Mouse (Mus musculus) gastrocnemius, postnatal 14 days (tissue): Measurements from ENCODE around the gene Ly9. TPM values are rescaled to one million over a fixed set of nuclear protein-coding genes. Genes with fewer than 3 reads are reported as not detected.

Experiments used
- DNase-seq: peaks from one replicate; pipeline ENCODE4 v3.0.0; 2021; ENCODE audit warnings: mixed read lengths
- intact Hi-C: fragments of 180-260 bp; cut with DNase I; formaldehyde crosslinking; loops from one replicate; pipeline ENCODE4 v1.15.1; 2025; ENCODE audit warnings: low total_unique reads
- total RNA-seq, 2 experiments: library from RNA; stranded (reverse); gene quantifications; 2 replicates each; pipeline ENCODE4 v1.2.3; 2021

The Ly9 gene
- total RNA-seq, 2 experiments from 2014 or later, result 0.11 to 0.21 TPM

- intact Hi-C loops, result no loop called here
- DNase-seq, result no peak
These were observed 554 bp downstream of the Ly9 start for GRCm38 (mm10) chr1:171606656-171607055.

DNA sequence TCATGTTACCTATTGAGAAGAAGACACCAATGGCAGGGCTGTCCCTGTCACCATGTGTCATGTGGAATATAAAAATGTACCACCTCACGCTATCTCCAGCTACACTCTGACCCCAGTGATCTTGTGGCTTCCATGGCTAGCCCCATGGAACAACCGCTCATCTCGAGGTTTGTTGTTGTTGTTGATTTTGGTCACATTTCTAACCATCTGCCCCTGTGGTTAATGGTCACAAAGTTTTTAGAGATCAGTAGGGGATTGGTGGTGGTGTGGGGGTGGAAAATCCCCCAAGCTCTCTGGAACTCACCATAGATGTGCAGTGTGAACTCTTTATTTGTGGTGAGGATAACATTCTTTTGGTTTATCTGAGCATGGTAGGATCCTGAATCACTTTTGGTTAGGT is 2.5 kb downstream of the Ly9 start:
- no peak for DNase-seq
- intact Hi-C loops, result no loop called here

GRCm38 (mm10) chr1:171584584-171584983 is 22.6 kb downstream of the Ly9 start:
- DNase-seq, result no peak
- intact Hi-C loops, result no loop called here

GRCm38 (mm10) chr1:171577168-171577567 is 30.0 kb downstream of the Ly9 start:
- no peak for DNase-seq
- intact Hi-C loops, result no loop called here

DNA sequence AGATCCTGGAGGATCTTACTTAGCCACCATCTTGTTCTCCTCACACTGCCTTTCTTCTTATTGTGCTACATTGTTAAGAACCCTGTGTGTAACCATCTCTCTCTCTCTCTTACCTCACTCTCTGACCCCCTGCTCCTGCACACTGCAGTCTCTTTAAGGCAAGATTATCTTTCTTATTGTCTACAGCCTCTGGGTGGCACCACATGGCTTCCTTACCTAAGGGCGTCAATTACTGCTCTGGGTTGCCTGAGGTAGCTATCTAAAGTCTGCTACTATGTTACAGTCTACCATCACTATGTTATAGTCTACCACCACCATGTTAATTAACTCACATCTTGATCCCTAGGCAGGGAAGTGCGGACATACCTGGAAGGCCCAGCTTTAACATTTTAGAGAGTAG is 38.8 kb downstream of the Ly9 start:
- intact Hi-C loops, result loop anchor here (10.0 kb wide), 1 partner anchor 184 kb away; the partner anchor contains the start of gene Arhgap30
- no peak for DNase-seq

DNA sequence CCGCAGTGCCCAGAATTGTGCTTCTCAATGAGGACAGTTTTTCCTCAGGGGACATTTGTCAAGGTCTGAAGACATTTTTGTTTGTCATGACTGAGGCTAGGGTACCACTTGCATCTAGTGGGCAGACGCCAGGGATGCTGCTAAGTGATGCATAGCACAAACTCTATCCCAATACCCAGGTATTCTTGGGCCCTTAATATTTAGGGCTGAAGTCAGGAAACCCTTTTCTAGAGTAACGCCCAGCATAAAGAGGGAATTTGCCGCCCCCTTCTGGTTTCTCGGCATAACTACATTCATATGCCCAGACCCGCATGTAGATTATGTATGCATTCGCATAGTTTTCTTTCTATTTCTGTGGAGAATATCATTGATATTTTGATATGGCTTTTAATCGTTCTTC is 40.4 kb downstream of the Ly9 start:
- intact Hi-C loops, result loop anchor here (10.0 kb wide), 1 partner anchor 182 kb away; the partner anchor contains the start of gene Arhgap30
- DNase-seq, result peak; percentile 22

DNA sequence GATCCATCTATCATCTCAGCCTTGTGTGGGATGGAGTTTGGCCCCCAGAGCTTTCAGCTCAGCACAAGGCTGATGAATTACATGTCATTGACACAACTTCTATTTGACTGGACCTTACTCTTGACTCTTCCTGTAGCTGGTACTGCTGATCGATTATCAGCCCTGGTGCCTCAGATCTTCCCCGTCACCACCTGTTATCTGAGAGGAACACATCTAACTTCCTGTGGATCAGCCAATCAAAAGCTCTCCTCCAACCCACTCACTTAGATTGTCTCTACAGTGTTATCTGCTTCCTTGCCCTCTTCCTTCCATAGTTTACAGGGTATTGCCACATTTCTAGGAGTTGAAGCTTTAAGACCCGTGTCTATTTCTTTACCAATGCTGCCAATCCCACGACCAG is 41.3 kb downstream of the Ly9 start:
- DNase-seq, result no peak
- intact Hi-C loops, result loop anchor here (10.0 kb wide), 1 partner anchor 181 kb away; the partner anchor contains the start of gene Arhgap30

GRCm38 (mm10) chr1:171564247-171564646 is 43.0 kb downstream of the Ly9 start:
- intact Hi-C loops, result loop anchor here (5.0 to 10.0 kb wide), 2 partner anchors 52 to 179 kb away; partner anchors contain the start of gene Arhgap30
- no peak for DNase-seq

DNA sequence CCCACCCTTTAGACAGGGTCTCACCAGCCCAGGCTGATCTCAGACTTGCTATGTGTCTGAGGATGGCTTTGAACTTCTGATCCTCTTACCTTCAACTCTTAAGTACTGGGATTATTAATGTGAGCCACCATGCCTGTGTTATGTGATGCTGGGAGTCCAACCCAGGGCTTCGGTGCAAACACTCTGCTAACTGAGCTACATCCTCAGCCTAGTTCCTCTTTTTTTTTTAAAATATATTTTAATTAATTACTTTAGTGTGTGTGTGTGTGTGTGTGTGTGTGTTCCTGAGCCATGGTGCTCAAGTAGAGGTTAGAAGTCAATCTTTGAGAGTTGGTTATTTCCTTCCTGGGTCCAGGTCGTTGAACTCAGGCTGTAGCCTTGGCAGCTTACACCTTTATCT is 44.2 kb downstream of the Ly9 start:
- no peak for DNase-seq
- intact Hi-C loops, result loop anchor here (5.0 to 10.0 kb wide), 2 partner anchors 51 to 178 kb away; partner anchors contain the start of gene Arhgap30

- intact Hi-C loops, result loop anchor here (5.0 to 10.0 kb wide), 2 partner anchors 49 to 177 kb away; partner anchors contain the start of gene Arhgap30
These were observed 45.5 kb downstream of the Ly9 start for GRCm38 (mm10) chr1:171561639-171562225.

DNA sequence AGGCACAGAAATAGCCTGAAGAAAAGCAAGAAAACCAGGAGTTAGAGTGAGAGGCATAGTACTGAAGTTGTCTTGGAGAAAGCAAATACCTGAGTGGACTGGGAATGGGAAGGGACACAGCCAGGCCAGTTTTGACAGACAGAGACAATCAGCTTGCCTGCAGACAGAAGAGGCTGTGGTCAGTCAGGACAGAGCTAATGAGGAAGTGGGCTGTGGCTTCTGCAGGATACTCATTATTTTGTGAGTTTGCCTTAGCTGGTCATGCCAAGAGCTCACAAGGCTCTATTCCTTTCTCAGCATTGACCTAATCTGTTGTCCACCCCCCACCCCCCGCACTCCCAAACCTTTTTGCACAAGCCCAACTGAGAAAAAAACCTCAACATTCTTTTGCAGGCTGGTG is 46.0 kb downstream of the Ly9 start:
- intact Hi-C loops, result loop anchor here (5.0 to 10.0 kb wide), 2 partner anchors 49 to 176 kb away; partner anchors contain the start of gene Arhgap30
- no peak for DNase-seq

More at GRCm38 (mm10) chr1:171561639-171562225, 45.5 kb downstream of the Ly9 start:
- no peak for DNase-seq

- DNase-seq, result no peak
- intact Hi-C loops, result loop anchor here (5.0 to 10.0 kb wide), 2 partner anchors 48 to 175 kb away; partner anchors contain the start of gene Arhgap30
These were observed 46.9 kb downstream of the Ly9 start for GRCm38 (mm10) chr1:171560262-171560661.

DNA sequence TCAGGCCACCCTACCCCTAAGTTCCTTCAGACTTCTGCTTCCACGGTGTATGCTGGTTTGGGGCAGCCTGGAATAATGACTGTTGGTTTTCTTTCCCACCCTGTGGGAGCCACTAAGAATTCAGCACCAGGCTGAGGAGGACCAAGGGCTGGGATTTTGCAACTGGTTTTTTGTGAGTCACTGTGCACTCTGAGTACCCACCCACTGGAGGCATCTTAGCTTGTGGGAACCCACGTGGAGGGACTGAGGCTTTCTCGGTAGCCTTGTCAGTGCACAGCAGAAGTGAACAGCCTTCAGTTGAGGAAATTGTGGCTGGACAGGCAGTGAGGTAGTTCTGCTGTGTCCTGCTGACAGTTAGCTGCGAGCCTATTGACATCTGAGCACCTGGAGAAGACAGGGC is 48.3 kb downstream of the Ly9 start, which contains the start of gene Cd244a:
Gene Cd244a, plus strand, starts transcription at position 296 of the 400 bp plus-strand sequence.
- DNase-seq, result no peak
- intact Hi-C loops, result no loop called here

DNA sequence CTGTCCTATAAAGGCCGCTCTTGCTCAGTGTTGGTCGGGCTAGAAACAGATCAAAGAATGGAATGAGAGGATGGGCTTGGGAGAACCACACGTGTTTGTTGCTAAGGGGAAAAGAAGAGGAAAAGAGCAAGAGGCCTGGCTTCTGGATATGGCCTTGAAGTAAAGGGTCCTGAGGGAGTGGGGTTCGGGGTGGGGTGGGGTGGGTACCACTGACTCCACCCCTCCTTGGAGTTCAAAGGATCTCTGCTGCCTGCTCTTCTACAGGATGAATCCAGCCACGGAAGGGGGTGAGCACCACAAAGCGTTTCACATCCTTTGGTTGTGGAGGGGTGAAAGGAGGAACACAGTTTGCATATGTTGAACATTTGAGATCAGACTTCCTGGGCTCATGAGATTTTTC is 48.8 kb downstream of the Ly9 start:
- no peak for DNase-seq
- intact Hi-C loops, result no loop called here

DNA sequence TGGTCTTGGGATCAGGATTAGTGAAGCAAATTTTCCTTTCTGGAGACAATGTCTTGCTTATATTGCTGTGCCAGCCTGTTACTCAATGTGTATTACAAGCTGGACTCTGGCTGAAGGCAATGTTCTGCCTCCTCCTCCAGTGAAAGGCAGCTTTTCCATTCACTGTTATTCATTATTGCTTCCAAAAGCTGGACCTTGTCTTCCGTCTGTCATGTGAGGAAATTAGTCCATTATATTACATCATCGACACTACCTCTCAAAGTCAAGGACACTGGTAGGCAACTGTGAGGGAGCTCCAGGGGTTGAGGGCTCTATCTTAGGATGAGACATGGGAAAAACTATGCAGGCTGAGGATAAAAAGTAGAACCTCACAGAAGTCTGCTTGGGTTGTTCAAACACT is 50.8 kb downstream of the Ly9 start:
- intact Hi-C loops, result no loop called here
- DNase-seq, result no peak

DNA sequence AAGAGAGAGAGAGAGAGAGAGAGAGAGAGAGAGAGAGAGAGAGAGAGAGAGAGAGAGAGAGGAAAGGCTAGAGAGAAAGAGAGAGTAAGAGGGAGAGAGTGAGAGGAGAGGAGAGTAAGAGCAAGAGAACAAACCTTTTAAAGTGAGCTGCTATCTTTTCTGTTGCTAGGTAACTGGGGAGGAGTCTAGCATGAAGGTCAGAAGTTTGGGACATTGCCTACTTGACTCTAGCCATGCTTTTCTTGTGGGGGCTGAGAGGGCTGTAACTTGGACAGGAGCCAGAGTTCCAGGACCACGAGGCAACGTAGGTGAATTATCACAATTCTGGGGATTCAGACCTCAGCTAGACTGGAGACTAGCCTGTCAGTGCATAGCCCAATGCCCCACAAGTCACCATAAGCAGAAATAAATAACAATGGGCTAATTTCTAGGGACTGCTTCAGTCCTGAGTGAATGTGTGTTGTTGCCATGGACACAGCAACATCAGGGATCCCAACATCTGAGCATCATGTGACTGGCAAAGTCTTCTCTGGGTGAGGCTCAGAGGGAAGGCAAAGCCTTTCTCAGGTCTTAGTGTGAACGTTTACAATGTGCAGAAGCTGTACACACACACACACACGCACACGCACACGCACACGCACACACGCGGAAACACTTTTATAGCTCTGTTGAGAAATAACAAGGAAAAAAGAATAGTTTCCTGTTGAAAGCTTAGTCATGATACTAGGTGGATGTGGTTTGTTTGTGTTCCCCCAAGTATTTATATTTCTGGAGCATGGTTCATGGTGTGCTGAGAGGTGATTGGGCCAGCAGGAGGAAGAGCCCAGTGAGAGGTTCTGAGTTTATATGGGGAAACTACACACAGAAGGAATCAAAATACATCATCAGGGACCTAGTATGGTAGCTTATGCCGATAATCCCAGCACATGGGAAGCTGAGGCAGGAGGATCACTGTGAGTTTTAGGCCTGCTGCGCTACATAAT is 53.6 kb downstream of the Ly9 start:
- intact Hi-C loops, result no loop called here
- no peak for DNase-seq

GRCm38 (mm10) chr1:171552230-171552629 is 55.0 kb downstream of the Ly9 start:
- intact Hi-C loops, result no loop called here
- DNase-seq, result no peak

DNA sequence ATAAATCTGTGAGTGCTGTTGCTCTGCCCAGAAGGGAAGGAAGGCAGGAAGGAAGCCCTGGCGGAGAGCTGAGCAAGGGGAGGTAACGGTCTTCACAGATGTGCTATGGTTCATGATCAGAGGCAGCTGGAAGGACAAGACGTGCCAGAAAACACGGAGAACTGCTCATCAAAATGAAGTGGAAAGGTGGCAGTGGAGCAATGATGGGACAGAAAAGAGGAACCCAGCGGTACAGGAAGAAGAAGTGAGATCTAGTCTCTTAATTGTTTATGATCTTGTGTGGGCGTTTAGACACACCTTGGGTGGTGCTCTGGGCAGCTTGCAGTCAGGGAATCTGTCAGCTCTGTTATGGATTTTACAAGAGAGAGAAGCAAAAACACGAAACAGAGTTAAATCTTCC is 55.9 kb downstream of the Ly9 start:
- intact Hi-C loops, result no loop called here
- DNase-seq, result no peak

GRCm38 (mm10) chr1:171540694-171541093 is 66.5 kb downstream of the Ly9 start:
- intact Hi-C loops, result no loop called here
- no peak for DNase-seq
